Mouse (Mus musculus): Measurements from ENCODE around the gene Erbin.

GRCm38 (mm10) chr13:103807464-103807863 lies 112.8 kb downstream of the Erbin start:
- TF ChIP-seq CTCF (conservative IDR thresholded peaks at IDR 0.05; ENCODE audit: low read length) (no peak), POU5F1 (IDR thresholded peaks at IDR 0.05; ENCODE audit: borderline replicate concordance, low read length) (no peak), NANOG (IDR thresholded peaks at IDR 0.05; ENCODE audit: borderline replicate concordance, low read length) (no peak)
